Mouse (Mus musculus): ENCODE measurements around the gene Dnaaf5.

The Dnaaf5 gene

DNA sequence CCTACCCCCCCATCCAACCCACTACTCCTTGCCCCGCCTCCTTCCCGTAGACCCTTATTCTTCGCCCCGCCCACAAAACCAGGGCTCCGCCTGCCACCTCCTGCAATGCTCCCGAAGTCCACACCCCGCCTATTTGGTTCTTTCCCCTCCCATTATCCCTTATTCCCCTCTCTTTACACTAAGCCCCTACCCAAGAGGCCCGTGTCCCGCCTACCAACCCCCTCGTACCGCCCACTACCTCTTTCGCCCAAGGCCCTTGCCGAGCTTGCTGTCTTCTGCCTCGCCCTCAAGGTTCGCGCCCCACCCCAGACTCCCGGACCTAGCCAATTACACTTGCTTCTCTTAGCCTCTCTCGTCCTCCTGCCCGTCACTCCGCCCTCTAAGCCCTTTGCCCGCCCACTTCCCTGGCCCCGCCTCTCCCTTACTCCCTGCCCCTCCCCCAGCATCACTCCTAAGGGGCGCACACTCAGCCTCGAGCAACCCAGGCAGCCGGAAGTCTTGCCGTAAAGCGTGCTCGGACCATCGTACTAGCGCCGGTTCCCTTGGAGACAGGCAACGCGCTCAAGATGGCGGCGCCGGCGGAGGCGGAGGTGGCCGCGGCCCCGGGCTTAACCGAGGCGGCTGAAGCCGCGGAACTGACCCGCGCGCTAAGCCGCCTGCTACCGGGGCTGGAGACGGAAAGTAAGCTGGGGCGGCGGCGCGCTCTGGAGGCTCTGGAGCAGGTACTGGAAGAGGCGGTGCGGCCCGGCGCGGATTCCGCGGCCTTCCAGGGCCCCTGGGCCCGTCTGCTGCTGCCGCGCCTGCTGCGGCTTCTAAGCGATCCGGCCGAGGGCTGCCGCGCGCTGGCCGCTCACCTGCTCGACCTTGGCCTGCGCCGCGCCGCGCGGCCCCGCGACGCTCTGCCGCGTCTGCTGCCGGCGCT lies at the start of gene Dnaaf5, which contains the start of gene Prkar1b:
TSS of gene Dnaaf5 (plus strand) at position 543 of the 922 bp plus-strand sequence.
TSS of gene Prkar1b (minus strand) at position 321 of the 922 bp plus-strand sequence.
- Histone ChIP-seq H3K4me3 (replicated peaks; ENCODE audit: low read length) (peak within 1 kb of the TSS; percentile 99), H3K27me3 (ENCODE audit: insufficient read depth, low read length) (no peaks in the 10 kb centered on the region), H3K36me3 (ENCODE audit: insufficient read depth, low read length) (peaks cover 61% of the 10 kb centered on the region), H3K4me1 (replicated peaks; ENCODE audit: low read depth, low read length) (peaks cover 63% of the 10 kb centered on the region), H3K9me3 (ENCODE audit: low read length) (no peaks in the 10 kb centered on the region)
- no peak for TF ChIP-seq NANOG (IDR thresholded peaks at IDR 0.05; ENCODE audit: borderline replicate concordance, low read length)
- no peak for TF ChIP-seq POU5F1 (IDR thresholded peaks at IDR 0.05; ENCODE audit: borderline replicate concordance, low read length)
- no peak for TF ChIP-seq CTCF (conservative IDR thresholded peaks at IDR 0.05; ENCODE audit: low read length)

DNA sequence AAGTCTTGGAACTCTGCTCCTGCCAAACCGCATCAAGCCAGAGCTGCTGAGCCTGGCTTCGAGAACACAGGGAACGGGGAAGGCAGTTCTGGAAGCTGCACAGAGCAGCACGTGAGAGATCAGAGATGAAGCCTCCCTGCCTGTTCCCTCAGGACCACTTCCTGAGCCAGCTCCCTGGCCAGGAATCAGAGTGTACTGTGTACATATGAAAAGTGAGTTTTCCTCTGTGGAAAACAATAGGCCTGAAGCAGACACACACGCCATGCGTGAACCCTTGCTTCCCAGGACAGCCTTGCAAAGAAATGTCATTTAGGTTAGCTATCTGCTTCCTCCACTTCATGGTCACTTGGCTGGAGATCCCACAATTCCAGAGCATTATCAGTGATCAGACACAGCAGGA lies 48.2 kb upstream of the Dnaaf5 start:
- Histone ChIP-seq H3K36me3 (ENCODE audit: insufficient read depth, low read length) (no peaks in the 10 kb centered on the region), H3K4me1 (replicated peaks; ENCODE audit: low read depth, low read length) (peaks cover 8% of the 10 kb centered on the region; the same call in 1 of the 2 replicates), H3K9me3 (ENCODE audit: low read length) (peaks cover 9% of the 10 kb centered on the region), H3K4me3 (replicated peaks; ENCODE audit: low read length) (no peak overlapping the region), H3K27me3 (ENCODE audit: insufficient read depth, low read length) (peaks cover 13% of the 10 kb centered on the region)
- no peak for TF ChIP-seq NANOG (IDR thresholded peaks at IDR 0.05; ENCODE audit: borderline replicate concordance, low read length)

DNA sequence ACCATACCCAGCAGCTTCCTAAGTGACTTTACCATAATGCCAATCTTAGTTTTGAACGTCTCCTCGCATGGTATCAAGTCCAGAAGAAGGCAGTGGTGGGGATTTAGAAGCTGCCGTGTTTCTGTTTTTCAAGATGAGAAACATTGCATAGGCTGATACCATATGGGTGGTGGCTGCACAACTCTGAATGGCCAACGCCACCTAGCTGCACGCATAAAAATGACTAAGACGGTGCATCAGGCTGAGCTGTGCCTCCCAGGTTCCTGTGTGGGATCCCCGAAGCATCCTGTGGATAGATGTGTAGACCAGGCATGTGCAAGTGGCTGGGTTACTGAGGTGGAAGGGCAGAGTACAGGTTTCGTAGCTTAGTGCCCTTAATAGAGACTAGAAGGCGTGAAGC lies 42.2 kb upstream of the Dnaaf5 start:
- Histone ChIP-seq H3K4me3 (replicated peaks; ENCODE audit: low read length) (no peak overlapping the region), H3K4me1 (replicated peaks; ENCODE audit: low read depth, low read length) (peaks cover 28% of the 10 kb centered on the region), H3K36me3 (ENCODE audit: insufficient read depth, low read length) (no peaks in the 10 kb centered on the region), H3K27me3 (ENCODE audit: insufficient read depth, low read length) (peaks cover 13% of the 10 kb centered on the region; the same call in 1 of the 2 replicates), H3K9me3 (ENCODE audit: low read length) (peaks cover 10% of the 10 kb centered on the region; the same call in 1 of the 2 replicates)
- TF ChIP-seq NANOG (IDR thresholded peaks at IDR 0.05; ENCODE audit: borderline replicate concordance, low read length): no peak
- no peak for TF ChIP-seq CTCF (conservative IDR thresholded peaks at IDR 0.05; ENCODE audit: low read length)
- no peak for TF ChIP-seq POU5F1 (IDR thresholded peaks at IDR 0.05; ENCODE audit: borderline replicate concordance, low read length)

DNA sequence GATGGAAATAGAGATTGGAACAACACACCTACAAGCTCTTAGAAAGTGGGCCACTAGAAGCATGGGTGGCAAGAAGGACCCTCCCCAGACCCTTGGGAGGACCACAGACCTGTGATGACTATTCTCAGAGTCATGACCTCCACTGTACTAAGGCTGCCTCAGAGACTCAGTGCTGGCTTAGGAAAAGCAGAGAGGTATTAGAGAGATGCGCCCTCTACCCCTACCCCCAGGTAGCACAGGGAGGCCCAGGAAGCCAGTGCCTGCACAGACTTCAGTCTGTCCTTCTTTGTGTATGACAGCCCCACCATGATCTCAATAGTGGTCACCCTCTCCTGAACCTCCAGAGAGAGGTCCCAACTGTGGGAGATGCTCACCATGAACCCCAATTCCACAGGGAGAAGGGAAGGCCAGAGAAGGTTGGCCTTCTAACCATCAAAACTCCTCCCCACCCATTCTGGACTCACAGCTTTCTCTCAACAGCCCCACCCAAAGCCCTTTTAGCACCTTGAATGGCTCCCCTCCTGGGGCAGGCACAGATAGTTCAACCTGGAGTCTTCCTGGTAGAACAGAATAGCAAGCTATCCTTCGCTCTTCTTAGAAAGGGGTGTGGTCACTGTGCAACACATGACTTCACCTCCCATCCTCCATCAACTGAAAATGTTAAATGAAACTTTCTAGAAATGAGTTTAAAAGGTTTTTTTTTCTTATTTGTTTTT lies 39.7 kb upstream of the Dnaaf5 start:
- peaks cover 28% of the 10 kb centered on the region for H3K4me1 ChIP-seq (replicated peaks; ENCODE audit: low read depth, low read length)
- TF ChIP-seq POU5F1 (IDR thresholded peaks at IDR 0.05; ENCODE audit: borderline replicate concordance, low read length) (no peak), CTCF (conservative IDR thresholded peaks at IDR 0.05; ENCODE audit: low read length) (no peak), NANOG (IDR thresholded peaks at IDR 0.05; ENCODE audit: borderline replicate concordance, low read length) (no peak)
- H3K27me3 ChIP-seq (ENCODE audit: insufficient read depth, low read length): peaks cover 14% of the 10 kb centered on the region; the same call in 1 of the 2 replicates
- H3K9me3 ChIP-seq (ENCODE audit: low read length): peaks cover 10% of the 10 kb centered on the region; the same call in 1 of the 2 replicates
- H3K36me3 ChIP-seq (ENCODE audit: insufficient read depth, low read length): no peaks in the 10 kb centered on the region
- no peak overlapping the region for H3K4me3 ChIP-seq (replicated peaks; ENCODE audit: low read length)

DNA sequence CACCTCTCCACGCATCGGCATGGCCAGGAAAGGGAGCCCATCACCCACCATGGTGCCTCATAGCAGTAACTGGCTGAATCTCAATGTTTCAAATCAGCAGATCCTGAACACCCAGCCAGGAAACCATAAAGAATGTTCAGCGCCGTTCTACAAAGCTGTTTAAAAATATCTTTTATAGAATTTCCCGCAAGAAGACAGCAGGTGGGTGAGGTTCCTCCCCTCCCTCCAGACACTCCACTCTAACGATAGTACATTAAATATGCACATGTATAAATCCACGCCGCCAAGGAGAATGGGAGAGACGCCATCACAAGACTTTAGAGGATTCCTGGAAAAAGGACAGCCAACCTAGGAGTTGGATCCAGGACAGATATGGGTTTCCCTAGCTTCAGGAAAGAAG lies 38.0 kb upstream of the Dnaaf5 start:
- no peak overlapping the region for H3K4me3 ChIP-seq (replicated peaks; ENCODE audit: low read length)
- no peaks in the 10 kb centered on the region for H3K36me3 ChIP-seq (ENCODE audit: insufficient read depth, low read length)
- peaks cover 28% of the 10 kb centered on the region for H3K4me1 ChIP-seq (replicated peaks; ENCODE audit: low read depth, low read length)
- TF ChIP-seq NANOG (IDR thresholded peaks at IDR 0.05; ENCODE audit: borderline replicate concordance, low read length) (no peak), CTCF (conservative IDR thresholded peaks at IDR 0.05; ENCODE audit: low read length) (no peak)
- H3K27me3 ChIP-seq (ENCODE audit: insufficient read depth, low read length): peaks cover 14% of the 10 kb centered on the region; the same call in 1 of the 2 replicates
- H3K9me3 ChIP-seq (ENCODE audit: low read length): peaks cover 10% of the 10 kb centered on the region; the same call in 1 of the 2 replicates

DNA sequence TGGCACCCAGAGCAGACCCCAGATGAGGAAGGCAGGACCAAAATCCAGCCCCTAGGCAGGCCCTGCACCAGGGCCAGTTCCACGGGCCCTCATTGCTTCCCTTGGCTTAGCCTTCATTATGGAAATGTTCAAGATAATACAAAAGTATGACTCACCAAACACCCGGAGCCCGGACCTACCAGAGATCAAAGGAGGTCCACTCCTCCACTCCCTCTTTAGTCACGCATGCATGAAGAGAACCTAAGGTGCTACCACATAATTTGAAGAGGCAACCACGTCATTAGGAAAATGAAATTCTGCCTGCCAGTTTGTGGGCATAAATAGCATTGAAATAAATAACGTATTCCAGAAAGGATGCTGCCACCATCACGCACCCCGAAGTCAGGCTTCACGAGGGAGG lies 37.6 kb upstream of the Dnaaf5 start:
- H3K4me3 ChIP-seq (replicated peaks; ENCODE audit: low read length): no peak overlapping the region
- H3K9me3 ChIP-seq (ENCODE audit: low read length): peaks cover 10% of the 10 kb centered on the region; the same call in 1 of the 2 replicates
- TF ChIP-seq NANOG (IDR thresholded peaks at IDR 0.05; ENCODE audit: borderline replicate concordance, low read length): no peak
- no peak for TF ChIP-seq POU5F1 (IDR thresholded peaks at IDR 0.05; ENCODE audit: borderline replicate concordance, low read length)
- TF ChIP-seq CTCF (conservative IDR thresholded peaks at IDR 0.05; ENCODE audit: low read length): no peak
- H3K4me1 ChIP-seq (replicated peaks; ENCODE audit: low read depth, low read length): peaks cover 28% of the 10 kb centered on the region
- peaks cover 14% of the 10 kb centered on the region; the same call in 1 of the 2 replicates for H3K27me3 ChIP-seq (ENCODE audit: insufficient read depth, low read length)
- H3K36me3 ChIP-seq (ENCODE audit: insufficient read depth, low read length): no peaks in the 10 kb centered on the region

DNA sequence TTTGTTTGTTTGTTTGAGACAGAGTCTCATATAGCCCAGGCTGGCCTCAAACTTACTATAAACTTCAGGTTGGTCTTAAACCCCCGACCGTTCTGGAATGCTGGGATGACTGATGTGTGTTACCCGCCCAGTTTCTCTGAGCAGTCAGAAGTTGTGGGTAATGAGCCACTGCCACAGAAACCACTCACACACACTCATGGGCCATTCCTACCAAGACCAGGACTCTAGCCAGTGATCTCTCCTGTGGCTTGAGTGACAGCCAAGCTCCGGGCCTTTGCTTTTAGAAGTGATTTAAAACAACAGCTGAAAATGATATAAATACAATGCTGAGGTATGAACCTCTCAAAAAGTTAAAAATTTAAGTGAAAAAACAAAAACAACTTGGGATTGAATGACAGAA lies 35.1 kb upstream of the Dnaaf5 start:
- Histone ChIP-seq H3K9me3 (ENCODE audit: low read length) (no peaks in the 10 kb centered on the region), H3K27me3 (ENCODE audit: insufficient read depth, low read length) (peaks cover 12% of the 10 kb centered on the region; the same call in 1 of the 2 replicates), H3K36me3 (ENCODE audit: insufficient read depth, low read length) (no peaks in the 10 kb centered on the region), H3K4me3 (replicated peaks; ENCODE audit: low read length) (no peak overlapping the region), H3K4me1 (replicated peaks; ENCODE audit: low read depth, low read length) (peaks cover 39% of the 10 kb centered on the region)
- TF ChIP-seq POU5F1 (IDR thresholded peaks at IDR 0.05; ENCODE audit: borderline replicate concordance, low read length) (no peak), NANOG (IDR thresholded peaks at IDR 0.05; ENCODE audit: borderline replicate concordance, low read length) (no peak), CTCF (conservative IDR thresholded peaks at IDR 0.05; ENCODE audit: low read length) (no peak)

DNA sequence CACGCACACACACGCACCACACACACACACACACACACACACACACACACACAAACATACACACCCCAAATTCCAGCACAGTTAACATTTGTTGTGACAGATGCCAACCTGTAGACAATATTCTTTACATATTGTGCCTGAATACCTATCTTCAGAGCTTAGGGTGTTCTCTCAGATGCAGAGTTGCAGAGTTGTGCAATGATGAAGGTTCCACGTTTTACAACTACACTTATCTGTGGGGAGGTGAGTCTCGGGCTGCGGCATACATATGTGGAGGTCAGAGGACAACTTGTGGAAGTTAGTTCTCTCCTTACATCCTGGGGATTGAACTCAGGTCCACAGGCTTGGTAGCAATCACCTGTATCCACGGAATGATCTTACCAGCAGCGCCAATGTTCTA lies 34.5 kb upstream of the Dnaaf5 start:
- H3K9me3 ChIP-seq (ENCODE audit: low read length): no peaks in the 10 kb centered on the region
- H3K36me3 ChIP-seq (ENCODE audit: insufficient read depth, low read length): no peaks in the 10 kb centered on the region
- peaks cover 32% of the 10 kb centered on the region for H3K4me1 ChIP-seq (replicated peaks; ENCODE audit: low read depth, low read length)
- H3K4me3 ChIP-seq (replicated peaks; ENCODE audit: low read length): no peak overlapping the region
- peaks cover 12% of the 10 kb centered on the region; the same call in 1 of the 2 replicates for H3K27me3 ChIP-seq (ENCODE audit: insufficient read depth, low read length)
- TF ChIP-seq CTCF (conservative IDR thresholded peaks at IDR 0.05; ENCODE audit: low read length) (no peak), NANOG (IDR thresholded peaks at IDR 0.05; ENCODE audit: borderline replicate concordance, low read length) (no peak), POU5F1 (IDR thresholded peaks at IDR 0.05; ENCODE audit: borderline replicate concordance, low read length) (no peak)
